Mouse (Mus musculus) v-Abl transformed pro-B cells (cell line): ENCODE results near the gene Apoa5.

Source experiments
- in situ Hi-C, 2 experiments: fragments of 400-800 bp; cut with MboI; formaldehyde crosslinking; loops; one replicate each; pipeline ENCODE4 v1.15.1; 2025; ENCODE audit not compliant: unreplicated experiment in 2 of 2

The Apoa5 gene

GRCm38 (mm10) chr9:46256658-46257385 lies 11.6 kb upstream of the Apoa5 start:
- in situ Hi-C loops, result loop anchor here in 1 of 2 experiments (10.0 to 25.0 kb wide), 2 partner anchors 672 to 845 kb away; no protein-coding TSS in a partner anchor

DNA sequence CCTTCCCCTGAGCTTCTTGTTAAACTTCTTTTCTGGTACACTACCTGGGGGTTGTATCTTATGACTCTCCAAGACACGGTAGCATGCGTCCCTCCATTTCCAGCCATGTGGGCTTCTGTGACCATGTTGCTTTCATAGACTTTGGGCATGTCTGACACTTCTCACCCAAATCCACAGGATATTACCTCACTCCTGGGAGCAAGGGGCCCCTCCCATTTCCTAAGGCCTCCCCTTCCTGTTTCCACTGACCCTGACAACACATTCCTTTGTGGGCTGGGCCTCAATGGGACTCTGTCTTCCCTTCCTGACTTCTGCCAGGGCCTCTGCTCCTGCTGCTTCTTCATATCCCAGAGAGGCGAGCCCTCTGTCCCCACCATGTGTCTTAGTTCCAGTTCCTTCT lies 10.9 kb upstream of the Apoa5 start:
- in situ Hi-C loops, result loop anchor here in 1 of 2 experiments (10.0 to 25.0 kb wide), 2 partner anchors 673 to 845 kb away; no protein-coding TSS in a partner anchor

- in situ Hi-C loops, result loop anchor here in 1 of 2 experiments (10.0 to 25.0 kb wide), 2 partner anchors 674 to 847 kb away; no protein-coding TSS in a partner anchor
These were observed 9.3 kb upstream of the Apoa5 start for GRCm38 (mm10) chr9:46259111-46259510.

- in situ Hi-C loops, result loop anchor here in 1 of 2 experiments (25.0 kb wide), 1 partner anchor 849 kb away; no protein-coding TSS in a partner anchor
These were observed 7.3 kb upstream of the Apoa5 start for GRCm38 (mm10) chr9:46261131-46261530.

GRCm38 (mm10) chr9:46269125-46269524 lies 692 bp downstream of the Apoa5 start:
- in situ Hi-C loops, result loop anchor here in 1 of 2 experiments (25.0 kb wide), 1 partner anchor 857 kb away; no protein-coding TSS in a partner anchor

GRCm38 (mm10) chr9:46270782-46271181 lies 2.3 kb downstream of the Apoa5 start:
- in situ Hi-C loops, result loop anchor here in 1 of 2 experiments (25.0 kb wide), 1 partner anchor 858 kb away; no protein-coding TSS in a partner anchor

- in situ Hi-C loops, result loop anchor here in 1 of 2 experiments (25.0 kb wide), 1 partner anchor 860 kb away; no protein-coding TSS in a partner anchor
These were observed 3.6 kb downstream of the Apoa5 start for GRCm38 (mm10) chr9:46272070-46272469.

- in situ Hi-C loops, result loop anchor here in 1 of 2 experiments (25.0 kb wide), 1 partner anchor 861 kb away; no protein-coding TSS in a partner anchor
These were observed 4.4 kb downstream of the Apoa5 start, which contains the start of gene Zpr1 for GRCm38 (mm10) chr9:46272677-46273454. Gene Zpr1, plus strand, starts transcription at chr9:46273064.

- in situ Hi-C loops, result loop anchor here in 1 of 2 experiments (25.0 kb wide), 1 partner anchor 862 kb away; no protein-coding TSS in a partner anchor
These were observed 6.1 kb downstream of the Apoa5 start for GRCm38 (mm10) chr9:46274494-46274893.

DNA sequence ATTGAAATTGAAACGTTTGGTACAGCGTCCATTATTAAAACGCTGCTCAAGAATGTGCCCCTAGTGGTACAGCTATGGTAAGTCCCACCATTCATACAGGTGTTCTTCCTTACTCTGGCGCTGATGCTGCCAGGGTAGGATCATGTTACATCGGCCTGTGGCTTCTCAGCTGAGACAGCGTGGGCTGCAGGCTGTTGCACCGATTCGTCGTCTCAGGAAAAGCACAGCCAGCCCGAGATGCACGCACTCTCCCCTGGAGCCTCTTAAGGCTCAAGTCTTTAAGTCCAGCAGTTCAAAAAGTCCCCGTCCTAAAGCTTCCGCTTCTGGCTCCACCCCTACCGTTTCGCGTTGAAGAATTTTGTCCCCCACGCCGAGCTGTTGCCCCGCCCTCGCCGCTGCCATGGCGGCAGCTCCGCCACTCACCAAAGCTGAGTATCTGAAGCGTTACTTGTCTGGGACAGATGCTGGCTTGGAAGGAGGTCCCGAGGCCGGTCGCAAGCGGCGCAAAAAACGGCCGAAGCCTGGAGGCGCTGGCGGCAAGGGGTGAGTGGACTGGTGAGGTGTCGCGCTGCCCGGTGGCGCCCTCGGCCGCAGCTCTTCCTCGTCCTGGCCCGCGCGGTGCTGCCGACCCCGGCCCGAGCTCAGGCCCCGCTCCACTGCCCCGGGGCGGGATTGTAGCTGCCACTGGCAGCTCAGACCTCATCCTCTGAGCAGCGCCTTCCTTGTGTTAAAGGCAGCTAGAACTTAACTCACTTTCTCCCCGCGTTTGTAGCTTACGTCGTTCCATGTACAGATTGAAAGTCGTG lies 14.4 kb downstream of the Apoa5 start, which contains the start of gene Bud13:
Bud13 (plus strand) TSS at position 378 of the 806 bp plus-strand sequence.
- in situ Hi-C loops, result no loop called here

DNA sequence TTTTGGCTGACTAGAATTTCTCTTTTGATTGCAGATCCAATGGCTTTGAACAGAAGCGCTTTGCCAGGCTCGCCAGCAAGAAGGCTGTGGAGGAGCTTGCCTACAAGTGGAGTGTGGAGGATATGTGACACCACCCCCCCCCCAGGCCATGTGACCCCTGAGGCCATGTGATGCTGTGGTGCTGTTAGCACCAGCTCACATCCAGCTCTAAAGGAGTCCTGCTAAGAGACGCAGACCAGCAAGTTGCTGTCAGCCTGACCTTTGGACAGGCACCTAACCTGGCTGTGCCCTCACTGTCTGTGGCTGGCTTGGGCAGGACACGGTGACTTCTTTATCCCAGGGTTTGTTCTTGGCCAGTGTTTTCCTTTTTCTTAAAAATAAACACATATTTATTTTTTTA lies 29.9 kb downstream of the Apoa5 start:
- in situ Hi-C loops, result no loop called here

DNA sequence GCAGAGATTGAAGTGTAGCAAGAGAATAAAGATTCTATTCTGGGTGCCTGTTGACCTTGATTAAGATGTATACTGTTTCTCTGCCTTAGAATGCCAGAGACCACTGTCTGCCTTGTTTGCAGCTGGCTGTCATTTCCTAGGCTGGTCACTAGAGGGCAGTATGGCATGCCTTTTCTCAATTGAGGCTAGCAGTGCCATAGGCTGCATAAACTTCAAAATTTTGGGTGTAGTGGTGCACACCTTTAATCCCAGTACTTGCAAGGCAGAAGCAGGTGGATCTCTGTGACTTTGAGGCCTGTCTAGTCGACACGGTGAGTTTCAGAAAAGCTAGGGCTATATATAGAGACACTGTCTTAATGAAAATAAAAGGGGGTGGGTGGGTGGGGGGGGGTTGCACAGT lies 33.7 kb downstream of the Apoa5 start:
- in situ Hi-C loops, result no loop called here

DNA sequence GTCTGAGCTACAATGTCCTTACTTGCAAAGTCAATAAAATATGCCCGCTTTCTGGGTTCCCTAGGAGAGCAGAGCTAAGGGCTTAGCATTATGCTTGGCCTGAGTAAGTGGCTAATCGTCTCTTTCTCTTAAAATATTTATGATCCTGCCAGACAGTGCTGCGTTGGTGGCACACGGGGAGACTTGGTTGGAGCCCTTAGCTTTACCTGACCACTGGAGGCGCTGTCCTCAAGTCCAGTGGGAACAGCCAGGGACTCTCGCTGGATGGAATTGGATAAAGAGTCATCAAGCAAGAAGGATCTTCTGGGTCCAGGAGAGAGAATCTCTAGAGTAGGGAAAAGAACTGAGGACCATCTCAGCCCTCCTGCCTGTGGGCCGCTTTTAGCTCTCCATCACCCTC lies 40.7 kb downstream of the Apoa5 start:
- in situ Hi-C loops, result loop anchor here in 1 of 2 experiments (5.0 kb wide), 1 partner anchor 307 kb away; no protein-coding TSS in a partner anchor

DNA sequence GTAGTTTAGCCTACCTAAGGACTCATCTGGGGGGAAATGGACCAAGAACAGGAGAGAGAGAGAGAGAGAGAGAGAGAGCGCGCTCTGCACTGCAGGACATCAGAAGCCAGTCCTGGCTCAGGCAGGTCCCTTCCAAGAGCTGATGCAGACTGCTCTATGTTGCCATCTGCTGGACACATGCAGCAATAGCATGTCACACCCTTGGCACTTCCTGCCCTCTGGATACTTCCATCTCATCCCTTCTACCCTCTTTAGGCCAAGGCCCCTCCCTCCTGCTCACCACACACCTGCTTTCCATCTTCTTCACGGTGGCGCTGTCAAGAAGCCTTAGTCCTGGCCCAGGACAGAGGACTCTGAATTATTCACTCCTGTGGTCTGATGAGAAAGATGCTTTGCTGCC lies 46.1 kb downstream of the Apoa5 start:
- in situ Hi-C loops, result loop anchor here in 1 of 2 experiments (5.0 kb wide), 1 partner anchor 312 kb away; no protein-coding TSS in a partner anchor

GRCm38 (mm10) chr9:46314921-46315320 lies 46.5 kb downstream of the Apoa5 start:
- in situ Hi-C loops, result loop anchor here in 1 of 2 experiments (5.0 kb wide), 1 partner anchor 313 kb away; no protein-coding TSS in a partner anchor

DNA sequence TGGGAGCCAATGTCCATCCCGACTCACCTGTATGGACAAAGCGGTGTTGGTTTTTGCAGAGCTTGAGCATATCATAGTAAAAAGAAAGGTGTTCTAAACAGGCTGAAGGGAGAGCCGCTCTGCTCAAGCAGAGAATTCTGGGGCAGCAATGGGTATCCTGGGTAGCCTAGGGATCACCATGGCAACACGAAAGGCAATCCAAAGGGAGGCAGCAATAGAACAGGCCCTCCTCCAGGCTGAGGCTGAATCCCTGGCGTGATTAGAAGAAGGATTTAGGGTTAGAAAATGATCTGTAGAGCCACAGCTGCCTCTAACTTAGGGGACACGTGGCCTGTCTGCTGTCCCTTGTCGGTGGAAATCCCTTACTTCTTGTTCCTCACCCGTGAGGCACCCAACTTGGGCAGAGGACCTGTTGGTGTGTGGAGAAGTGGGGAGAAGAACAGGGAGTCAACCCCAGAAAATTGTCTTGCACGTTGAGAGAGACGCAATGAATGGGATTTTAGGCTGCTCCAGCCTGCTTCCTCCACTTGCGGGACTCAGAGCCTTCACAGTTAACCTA lies 47.5 kb downstream of the Apoa5 start:
- in situ Hi-C loops, result no loop called here

- in situ Hi-C loops, result no loop called here
These were observed 48.0 kb downstream of the Apoa5 start for GRCm38 (mm10) chr9:46316388-46316787.

DNA sequence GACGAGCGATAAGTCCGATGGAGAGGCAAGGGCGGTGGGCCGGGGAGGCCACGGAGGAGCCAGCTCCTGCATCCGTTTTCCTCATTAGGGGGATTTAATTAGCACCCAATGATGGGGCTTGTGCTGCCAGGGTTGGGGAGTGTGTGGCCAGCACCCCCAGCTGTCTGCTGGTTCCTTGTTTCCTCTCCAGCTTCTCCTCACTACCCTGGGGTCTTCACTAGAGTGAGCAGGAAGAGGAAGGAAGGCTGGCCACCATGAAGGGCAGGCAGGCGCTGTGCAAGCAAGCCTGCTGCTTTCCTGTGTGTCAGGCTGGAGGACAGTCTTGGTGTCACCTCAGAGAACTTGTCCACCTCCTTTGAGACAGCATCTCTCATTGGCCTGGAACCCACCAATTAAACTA lies 48.5 kb downstream of the Apoa5 start:
- in situ Hi-C loops, result no loop called here

DNA sequence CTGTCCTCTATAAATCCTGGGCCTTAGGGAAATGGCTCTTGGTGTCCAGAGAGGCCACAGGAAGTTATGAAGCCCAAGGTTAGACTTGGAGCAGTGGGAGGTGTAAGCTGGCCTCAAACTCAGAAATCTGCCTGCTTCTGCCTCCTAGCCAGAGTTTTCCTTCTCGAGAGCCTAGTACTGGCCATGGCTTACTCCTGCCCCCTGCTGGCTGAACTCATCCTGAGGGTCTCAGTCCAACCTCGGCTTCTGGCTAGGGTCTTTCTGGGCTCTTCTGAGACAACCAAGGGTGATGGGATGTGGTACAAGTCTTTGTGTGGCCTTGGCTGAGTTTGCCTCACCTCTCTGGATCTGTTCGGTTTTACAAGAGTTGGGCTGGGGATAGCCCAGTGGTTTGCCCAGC lies 49.5 kb downstream of the Apoa5 start:
- in situ Hi-C loops, result no loop called here
